In the genomic region with DNA sequence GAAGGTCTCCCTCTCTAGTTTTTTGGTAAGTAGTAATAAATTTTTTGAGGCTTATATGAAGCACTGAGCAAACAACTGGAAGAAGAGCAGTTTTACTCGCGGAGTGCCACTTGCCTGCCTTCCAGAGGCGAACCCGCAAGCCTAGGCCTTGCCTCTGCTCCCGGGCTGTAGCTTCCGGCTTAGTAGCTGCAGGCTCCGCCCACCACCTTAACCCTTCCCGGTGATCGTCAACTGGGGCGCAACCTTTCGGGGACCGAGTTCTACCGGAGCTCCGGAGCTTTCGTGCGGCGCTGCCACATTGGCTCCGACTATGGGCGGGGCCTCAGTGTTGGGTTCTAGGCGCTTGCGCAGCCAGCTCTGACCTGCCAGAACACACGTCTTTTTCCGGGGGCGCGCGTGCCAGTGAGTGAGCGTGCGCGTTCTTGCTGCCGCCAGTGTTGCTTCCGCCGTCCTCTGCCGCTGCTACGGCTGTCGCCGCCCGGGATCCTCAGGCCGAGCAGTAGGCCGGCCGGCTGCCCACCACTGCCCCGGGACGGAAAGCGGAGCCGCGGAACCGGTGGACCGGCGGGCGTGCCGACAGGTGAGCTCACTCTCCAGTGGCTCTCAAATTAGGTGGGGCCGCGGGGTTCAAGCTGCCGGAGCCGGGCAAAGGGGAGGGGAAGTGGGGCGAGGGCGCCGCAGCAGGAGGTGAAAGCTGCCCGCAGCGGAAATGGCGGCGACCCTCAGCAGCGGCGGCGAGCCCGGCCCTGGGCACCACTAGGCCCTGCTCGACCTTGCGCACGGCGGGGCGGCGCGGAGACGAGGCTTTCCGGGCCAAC, we compare ENCODE assay signal across 8 mouse cellular contexts. TPM values are rescaled to one million over a fixed set of nuclear protein-coding genes. Genes with fewer than 3 reads are reported as not detected.
A peak's percentile ranks its signal among the peaks of the same experiment; 100 is the strongest.
DNase-seq lines count a peak whose midpoint lies in the region; ATAC-seq and TF ChIP-seq lines count a peak whose summit lies in the region.

Gene Dnajc5 (plus strand): TSS at position 368 of the 818 bp plus-strand sequence.

- H3K27me3 ChIP-seq in embryonic facial prominence, embryonic 13.5 days, result no peaks in the 10 kb centered on the region
- no peaks in the 10 kb centered on the region for H3K27me3 ChIP-seq in kidney, adult 2 months (replicated peaks; ENCODE audit: control insufficient read depth, insufficient read depth, low read length)
- no peaks in the 10 kb centered on the region for H3K27me3 ChIP-seq in limb, embryonic 12.5 days
- H3K27me3 ChIP-seq in midbrain, embryonic 15.5 days (replicated peaks), result no peaks in the 10 kb centered on the region
- no peaks in the 10 kb centered on the region for H3K27me3 ChIP-seq in spleen, adult 2 months (ENCODE audit: control insufficient read depth, insufficient read depth, low read length)

- H3K4me3 ChIP-seq in embryonic facial prominence, embryonic 13.5 days, result peak within 1 kb of the TSS; percentile 96
- H3K4me3 ChIP-seq in kidney, adult 2 months (ENCODE audit: insufficient read depth, low read depth, low read length), result peak within 1 kb of the TSS; percentile 87
- H3K4me3 ChIP-seq in limb, embryonic 12.5 days (replicated peaks), result peak within 1 kb of the TSS; percentile 97
- H3K4me3 ChIP-seq in midbrain, embryonic 15.5 days, result peak within 1 kb of the TSS; percentile 98
- peak within 1 kb of the TSS; percentile 98 for H3K4me3 ChIP-seq in spleen, adult 2 months (ENCODE audit: extremely low read depth, insufficient read depth, insufficient read length)

- peaks cover 29% of the 10 kb centered on the region for H3K4me1 ChIP-seq in embryonic facial prominence, embryonic 13.5 days
- peaks cover 17% of the 10 kb centered on the region for H3K4me1 ChIP-seq in kidney, adult 2 months (ENCODE audit: control insufficient read depth, insufficient read depth, low read length)
- peaks cover 24% of the 10 kb centered on the region for H3K4me1 ChIP-seq in limb, embryonic 12.5 days (replicated peaks)
- peaks cover 42% of the 10 kb centered on the region for H3K4me1 ChIP-seq in midbrain, embryonic 15.5 days
- peaks cover 5% of the 10 kb centered on the region for H3K4me1 ChIP-seq in spleen, adult 2 months (ENCODE audit: control insufficient read depth, insufficient read depth, insufficient read length)

- peak within 1 kb of the TSS; percentile 68 for H3K4me2 ChIP-seq in embryonic facial prominence, embryonic 13.5 days
- H3K4me2 ChIP-seq in limb, embryonic 12.5 days, result peak within 1 kb of the TSS; percentile 65
- H3K4me2 ChIP-seq in midbrain, embryonic 15.5 days, result peak within 1 kb of the TSS; percentile 64

- DNase-seq in 3134 (ENCODE audit: extremely low read depth, insufficient read length, low spot score), result peak; percentile 98
- DNase-seq in adrenal gland, postnatal 36 days, result peak; percentile 99
- peak; percentile 97 to 99 for DNase-seq in heart, adult 18-20 months
- peak; percentile 99 for DNase-seq in kidney, adult 2 months
- DNase-seq in spleen, adult 2 months (ENCODE audit: low read depth in 1 of 2, low spot score in 2 of 2), result peak; percentile 91 to 98

- WGBS in embryonic facial prominence, embryonic 13.5 days, result under 1% methylated on average over 74 of the region's 74 CpGs
- under 1% methylated on average over 74 of the region's 74 CpGs for WGBS in kidney, adult 2 months
- WGBS in limb, embryonic 12.5 days, result under 1% methylated on average over 73 of the region's 74 CpGs
- under 1% methylated on average over 73 of the region's 74 CpGs for WGBS in midbrain, embryonic 15.5 days
- WGBS in spleen, adult 2 months, result under 1% methylated on average over 74 of the region's 74 CpGs

- H3K9me3 ChIP-seq in embryonic facial prominence, embryonic 13.5 days, result no peaks in the 10 kb centered on the region
- H3K9me3 ChIP-seq in limb, embryonic 12.5 days, result no peaks in the 10 kb centered on the region
- no peaks in the 10 kb centered on the region for H3K9me3 ChIP-seq in midbrain, embryonic 15.5 days

- peak within 1 kb of the TSS; percentile 98 for H3K27ac ChIP-seq in embryonic facial prominence, embryonic 13.5 days
- peak within 1 kb of the TSS; percentile 93 for H3K27ac ChIP-seq in kidney, adult 2 months (ENCODE audit: insufficient read depth, low read depth, low read length)
- H3K27ac ChIP-seq in limb, embryonic 12.5 days, result peak within 1 kb of the TSS; percentile 98
- H3K27ac ChIP-seq in midbrain, embryonic 15.5 days, result peak within 1 kb of the TSS; percentile 99
- peak within 1 kb of the TSS; percentile 99 for H3K27ac ChIP-seq in spleen, adult 2 months (ENCODE audit: insufficient read depth, low read length)

- peak; percentile 97 for ATAC-seq in embryonic facial prominence, embryonic 13.5 days (ENCODE audit: insufficient number of reproducible peaks, insufficient read depth, low FRiP score, low TSS enrichment, low read depth)
- peak; percentile 97 for ATAC-seq in limb, embryonic 12.5 days (ENCODE audit: insufficient number of reproducible peaks, insufficient read depth, low FRiP score, low TSS enrichment, low read depth)
- ATAC-seq in midbrain, embryonic 15.5 days (replicated peaks), result peak; percentile 97

- TF ChIP-seq POLR2A in kidney, adult 2 months (IDR thresholded peaks at IDR 0.05; ENCODE audit: low read depth, low read length), result peak; percentile 72
- TF ChIP-seq POLR2A in spleen, adult 2 months (IDR thresholded peaks at IDR 0.05; ENCODE audit: low read depth, low read length), result peak; percentile 87

- H3K36me3 ChIP-seq in embryonic facial prominence, embryonic 13.5 days, result peaks cover 28% of the 10 kb centered on the region
- no peaks in the 10 kb centered on the region; the same call in 1 of the 2 replicates for H3K36me3 ChIP-seq in kidney, adult 2 months (ENCODE audit: control insufficient read depth, insufficient read depth, low read length)
- H3K36me3 ChIP-seq in limb, embryonic 12.5 days, result peaks cover 29% of the 10 kb centered on the region
- H3K36me3 ChIP-seq in midbrain, embryonic 15.5 days (replicated peaks), result peaks cover 18% of the 10 kb centered on the region
- H3K36me3 ChIP-seq in spleen, adult 2 months (ENCODE audit: control insufficient read depth, insufficient read depth, low read length), result peaks cover 3% of the 10 kb centered on the region

- H3K9ac ChIP-seq in embryonic facial prominence, embryonic 13.5 days, result peak within 1 kb of the TSS; percentile 95
- H3K9ac ChIP-seq in limb, embryonic 12.5 days (replicated peaks), result peak within 1 kb of the TSS; percentile 96
- H3K9ac ChIP-seq in midbrain, embryonic 15.5 days, result peak within 1 kb of the TSS; percentile 95

- TF ChIP-seq CTCF in kidney, adult 2 months (conservative IDR thresholded peaks at IDR 0.05; ENCODE audit: insufficient read depth, insufficient read length, low read depth, low read length), result no peak
- no peak for TF ChIP-seq CTCF in spleen, adult 2 months (IDR thresholded peaks at IDR 0.05; ENCODE audit: extremely low read depth, insufficient read depth, insufficient read length, insufficient replicate concordance)

RNA-seq across cellular contexts. Expression of gene Dnajc5, which starts in this region (rescaled TPM):
- 10 to 100 TPM; 92.9 to 93.7 TPM for total RNA-seq in adrenal gland, postnatal 36 days (2021)
- polyA plus RNA-seq in embryonic facial prominence, embryonic 13.5 days (2015; fragmentation: Nextera tagmentation; extraction: Ambion mirVana), result 97.2 and 101 TPM in 2 replicates
- 10 to 100 TPM; 59.0 to 64.0 TPM for total RNA-seq in heart, adult 18-20 months (2021)
- polyA plus RNA-seq in kidney, adult 2 months (2012; rRNA removed), result 55.5 and 65.1 TPM in 2 replicates
- polyA plus RNA-seq in limb, embryonic 12.5 days (2016; fragmentation: Nextera tagmentation; extraction: Ambion mirVana), result 90.6 and 91.0 TPM in 2 replicates
- 291 and 297 TPM in 2 replicates for polyA plus RNA-seq in midbrain, embryonic 15.5 days (2015; fragmentation: Nextera tagmentation; extraction: Ambion mirVana)
- polyA plus RNA-seq in spleen, adult 2 months (2012; rRNA removed), result 54.4 and 59.4 TPM in 2 replicates

Comparison
In these comparisons a context has a peak if more than half of its experiments do, and no peak if none do; other contexts are left out.
1. Peak in every context shown above with its lines: DNase-seq, ATAC-seq, H3K4me3 ChIP-seq and H3K27ac ChIP-seq.